Mouse (Mus musculus) frontal cortex, postnatal 14 days (tissue): ENCODE results near the gene B4galt3.
"Not testable (repeated sequence)": the region's sequence is repeated elsewhere in the genome, so short reads cannot be mapped to it uniquely, and the experiment has no call there.

Source experiments
- DNase-seq, 2 experiments: peaks; one replicate each; pipeline ENCODE4 v3.0.0; 2022; ENCODE audit warnings: low spot score in 2 of 2

Gene B4galt3

GRCm38 (mm10) chr1:171240911-171241310 lies 29.2 kb upstream of the B4galt3 start:
- DNase-seq, result no peak

GRCm38 (mm10) chr1:171241952-171242351 lies 28.2 kb upstream of the B4galt3 start:
- DNase-seq, result not testable (repeated sequence)

- DNase-seq, result no peak
Observed at GRCm38 (mm10) chr1:171245353-171245752, 24.8 kb upstream of the B4galt3 start.

GRCm38 (mm10) chr1:171246709-171247452 lies 23.2 kb upstream of the B4galt3 start:
- peak; percentile 96 to 98 for DNase-seq

- DNase-seq, result no peak
Observed at GRCm38 (mm10) chr1:171247453-171247841, 22.7 kb upstream of the B4galt3 start.

- no peak for DNase-seq
Observed at GRCm38 (mm10) chr1:171247916-171248315, 22.2 kb upstream of the B4galt3 start.

GRCm38 (mm10) chr1:171248386-171249226 lies 21.5 kb upstream of the B4galt3 start:
- DNase-seq, result no peak

GRCm38 (mm10) chr1:171249913-171250600 lies 20.1 kb upstream of the B4galt3 start, which contains the start of gene Adamts4:
Adamts4 (plus strand) TSS chr1:171250421.
- no peak for DNase-seq

GRCm38 (mm10) chr1:171250680-171251593 lies 19.2 kb upstream of the B4galt3 start, which contains the start of gene Ndufs2:
Ndufs2 (minus strand) TSS chr1:171251388.
- DNase-seq, result no peak

- DNase-seq, result no peak
Observed at GRCm38 (mm10) chr1:171251594-171252324, 18.4 kb upstream of the B4galt3 start.

- DNase-seq, result no peak
Observed at GRCm38 (mm10) chr1:171252415-171252814, 17.7 kb upstream of the B4galt3 start.

- no peak for DNase-seq
Observed at GRCm38 (mm10) chr1:171256095-171256818, 13.9 kb upstream of the B4galt3 start.

- DNase-seq, result peak in 1 of 2 experiments; percentile 56
Observed at GRCm38 (mm10) chr1:171256937-171257548, 13.1 kb upstream of the B4galt3 start.

GRCm38 (mm10) chr1:171257781-171258180 lies 12.3 kb upstream of the B4galt3 start:
- no peak for DNase-seq

- DNase-seq, result no peak
Observed at GRCm38 (mm10) chr1:171258921-171259320, 11.2 kb upstream of the B4galt3 start.

GRCm38 (mm10) chr1:171260316-171260715 lies 9.8 kb upstream of the B4galt3 start:
- DNase-seq, result no peak

- peak; percentile 78 to 84 for DNase-seq
Observed at GRCm38 (mm10) chr1:171262594-171263130, 7.5 kb upstream of the B4galt3 start.

GRCm38 (mm10) chr1:171263185-171263611 lies 6.9 kb upstream of the B4galt3 start:
- DNase-seq, result peak in 1 of 2 experiments; percentile 47
